Mouse (Mus musculus): ENCODE measurements around the gene Plxnc1. TPM values are rescaled to one million over a fixed set of nuclear protein-coding genes. Genes with fewer than 3 reads are reported as not detected.

Plxnc1 gene
- total RNA-seq, 2 experiments from 2014 or later, result 6.2 to 6.9 TPM

GRCm38 (mm10) chr10:94919552-94919951 lies 25.1 kb downstream of the Plxnc1 start:
- peak; percentile 43 for DNase-seq

GRCm38 (mm10) chr10:94918618-94919017 lies 26.0 kb downstream of the Plxnc1 start:
- no peak for DNase-seq

GRCm38 (mm10) chr10:94917990-94918389 lies 26.6 kb downstream of the Plxnc1 start:
- DNase-seq, result no peak

- no peak for DNase-seq
These were observed 27.3 kb downstream of the Plxnc1 start for GRCm38 (mm10) chr10:94917354-94917753.

GRCm38 (mm10) chr10:94916610-94917009 lies 28.0 kb downstream of the Plxnc1 start:
- DNase-seq, result no peak

- DNase-seq, result no peak
These were observed 28.9 kb downstream of the Plxnc1 start for GRCm38 (mm10) chr10:94915746-94916145.

GRCm38 (mm10) chr10:94914081-94914480 lies 30.6 kb downstream of the Plxnc1 start:
- DNase-seq, result no peak

GRCm38 (mm10) chr10:94913336-94913739 lies 31.3 kb downstream of the Plxnc1 start:
- DNase-seq, result no peak

GRCm38 (mm10) chr10:94912551-94912950 lies 32.1 kb downstream of the Plxnc1 start:
- no peak for DNase-seq

GRCm38 (mm10) chr10:94911102-94911501 lies 33.5 kb downstream of the Plxnc1 start:
- DNase-seq, result no peak

GRCm38 (mm10) chr10:94910570-94910969 lies 34.1 kb downstream of the Plxnc1 start:
- DNase-seq, result no peak

- no peak for DNase-seq
These were observed 34.8 kb downstream of the Plxnc1 start for GRCm38 (mm10) chr10:94909789-94910188.

- DNase-seq, result no peak
These were observed 35.5 kb downstream of the Plxnc1 start for GRCm38 (mm10) chr10:94908976-94909717.

- peak; percentile 25 for DNase-seq
These were observed 38.8 kb downstream of the Plxnc1 start for GRCm38 (mm10) chr10:94905689-94906473.

GRCm38 (mm10) chr10:94905219-94905618 lies 39.4 kb downstream of the Plxnc1 start:
- DNase-seq, result no peak

GRCm38 (mm10) chr10:94896950-94897349 lies 47.7 kb downstream of the Plxnc1 start:
- DNase-seq, result no peak

- DNase-seq, result no peak
These were observed 48.3 kb downstream of the Plxnc1 start for GRCm38 (mm10) chr10:94896311-94896710.

- no peak for DNase-seq
These were observed 48.8 kb downstream of the Plxnc1 start for GRCm38 (mm10) chr10:94895876-94896275.

- no peak for DNase-seq
These were observed 54.9 kb downstream of the Plxnc1 start for GRCm38 (mm10) chr10:94889735-94890134.

- no peak for DNase-seq
These were observed 61.4 kb downstream of the Plxnc1 start for GRCm38 (mm10) chr10:94883216-94883615.

- DNase-seq, result no peak
These were observed 73.1 kb downstream of the Plxnc1 start for GRCm38 (mm10) chr10:94871506-94871905.

GRCm38 (mm10) chr10:94871102-94871501 lies 73.5 kb downstream of the Plxnc1 start:
- DNase-seq, result no peak

- DNase-seq, result no peak
These were observed 77.4 kb downstream of the Plxnc1 start for GRCm38 (mm10) chr10:94866995-94867856.
